Mouse (Mus musculus) c-Kit-positive CD71-positive TER-119-positive erythroid progenitor cells, embryonic 14.5 days (primary cell): ENCODE measurements around the gene Hist2h4.
"Not testable (repeated sequence)": the region's sequence is repeated elsewhere in the genome, so short reads cannot be mapped to it uniquely, and the experiment has no call there.

ENCODE experiments used
- DNase-seq: peaks from one replicate; pipeline ENCODE4 v3.0.0-alpha.2; 2013; ENCODE audit warnings: low spot score

Hist2h4 gene

DNA sequence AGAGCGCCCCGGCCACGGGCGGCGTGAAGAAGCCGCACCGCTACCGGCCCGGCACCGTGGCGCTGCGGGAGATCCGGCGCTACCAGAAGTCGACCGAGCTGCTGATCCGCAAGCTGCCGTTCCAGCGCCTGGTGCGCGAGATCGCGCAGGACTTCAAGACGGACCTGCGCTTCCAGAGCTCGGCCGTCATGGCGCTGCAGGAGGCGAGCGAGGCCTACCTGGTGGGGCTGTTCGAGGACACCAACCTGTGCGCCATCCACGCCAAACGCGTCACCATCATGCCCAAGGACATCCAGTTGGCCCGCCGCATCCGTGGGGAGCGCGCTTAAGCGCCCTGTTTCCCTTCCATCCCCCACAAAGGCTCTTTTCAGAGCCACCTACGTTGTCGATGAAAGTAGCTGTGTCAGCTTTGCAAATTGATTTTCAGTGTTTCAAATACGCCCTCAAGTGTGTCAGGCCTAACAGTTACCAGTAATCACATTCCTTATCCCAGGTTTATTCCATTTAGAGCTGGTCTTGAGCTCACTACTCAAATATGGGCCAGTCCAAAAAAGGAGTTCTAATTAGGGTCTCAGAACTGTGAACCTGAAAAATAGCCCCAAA is 5.8 kb upstream of the Hist2h4 start:
- not testable (repeated sequence) for DNase-seq

- peak; percentile 82 for DNase-seq
These were observed 5.1 kb upstream of the Hist2h4 start, which contains the start of gene Hist2h3b for GRCm38 (mm10) chr3:96268051-96268775. TSS of gene Hist2h3b (plus strand) at chr3:96268654.

- DNase-seq: no peak
These were observed 4.4 kb upstream of the Hist2h4 start for GRCm38 (mm10) chr3:96267541-96267940.

GRCm38 (mm10) chr3:96266132-96266710 is 3.1 kb upstream of the Hist2h4 start:
- peak; percentile 42 for DNase-seq

DNA sequence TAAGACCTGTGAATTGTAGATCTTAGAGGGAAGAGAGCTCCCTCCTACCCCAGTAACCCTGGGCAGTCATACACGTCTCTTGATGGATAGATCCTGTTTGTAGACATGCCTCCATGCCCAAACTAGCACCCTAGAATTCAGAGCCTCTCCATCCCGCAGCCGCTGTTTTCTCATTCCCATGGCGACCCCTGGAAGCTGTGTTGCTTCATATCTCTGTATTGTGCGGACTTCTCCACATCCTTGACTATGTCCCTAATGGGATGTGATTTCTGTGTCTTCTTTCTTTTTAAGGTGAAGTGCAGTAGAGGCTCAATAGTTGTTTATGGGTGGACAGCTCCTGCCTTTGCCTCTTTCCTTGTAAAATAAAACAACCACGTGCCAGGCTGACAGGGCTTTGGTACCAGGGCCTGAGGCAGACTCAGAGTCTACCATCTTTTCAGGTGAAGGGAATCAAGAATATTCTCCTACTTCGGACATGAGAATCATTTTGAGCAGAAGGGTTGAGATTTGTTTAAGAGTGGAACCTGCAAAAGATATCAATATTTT is 1.4 kb upstream of the Hist2h4 start:
- no peak for DNase-seq

GRCm38 (mm10) chr3:96263558-96264403 is 670 bp upstream of the Hist2h4 start:
- peak; percentile 59 for DNase-seq

- DNase-seq: peak; percentile 87
These were observed 765 bp downstream of the Hist2h4 start for GRCm38 (mm10) chr3:96262216-96262875.

- no peak for DNase-seq
These were observed 1.5 kb downstream of the Hist2h4 start for GRCm38 (mm10) chr3:96261623-96262022.

GRCm38 (mm10) chr3:96260220-96260619 is 2.9 kb downstream of the Hist2h4 start:
- DNase-seq: no peak

DNA sequence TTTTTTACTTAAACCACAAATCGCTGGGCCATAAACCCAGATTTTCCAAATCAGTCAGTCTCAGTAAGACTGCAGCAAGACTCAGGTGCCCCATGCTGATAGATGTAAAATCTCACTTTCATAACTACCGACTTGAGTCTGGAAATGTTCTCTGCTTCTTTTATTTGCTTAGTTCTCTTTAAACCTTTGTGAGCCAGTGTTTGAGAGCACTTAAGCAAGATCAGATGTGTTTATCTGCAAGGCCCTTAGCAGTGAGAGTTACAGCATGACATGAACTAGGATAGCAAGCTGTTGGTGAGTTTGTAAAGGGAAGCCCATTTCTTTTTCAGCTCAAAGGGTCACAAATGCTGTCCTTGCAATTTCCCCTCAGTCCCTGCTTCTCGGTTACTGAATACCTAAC is 5.9 kb downstream of the Hist2h4 start:
- no peak for DNase-seq

- no peak for DNase-seq
These were observed 7.1 kb downstream of the Hist2h4 start for GRCm38 (mm10) chr3:96255926-96256593.

DNA sequence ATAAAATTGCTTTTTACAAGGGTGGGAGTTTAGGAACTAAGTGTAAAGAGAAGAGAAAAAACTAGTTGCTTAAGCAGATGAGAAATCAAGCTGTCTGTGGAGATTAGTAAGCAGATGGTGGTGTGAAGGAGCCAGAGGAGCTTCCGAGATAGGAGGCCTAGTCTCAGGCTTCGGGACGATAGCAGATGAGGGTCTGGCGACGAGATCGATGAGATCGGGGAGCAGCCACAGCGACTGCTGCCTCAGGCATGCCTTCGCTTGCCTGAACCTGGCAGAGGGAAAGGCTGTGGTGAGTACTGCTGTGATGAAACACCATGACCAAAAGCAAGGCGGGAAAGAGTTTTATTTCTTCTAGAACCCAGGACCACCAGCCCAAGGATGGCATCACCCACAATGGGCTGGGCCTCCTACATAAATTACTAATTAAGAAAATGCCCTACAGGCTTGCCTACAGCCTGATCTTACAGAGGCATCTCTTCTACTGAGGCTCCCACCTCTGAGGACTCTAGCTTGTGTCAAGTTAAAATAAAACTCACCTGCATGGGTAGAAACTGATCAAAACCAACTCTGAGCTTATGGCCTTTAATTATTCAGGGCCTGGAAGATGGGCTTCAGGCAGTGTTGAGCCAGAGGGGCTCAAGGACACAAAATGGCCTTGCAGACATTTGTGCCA is 8.3 kb downstream of the Hist2h4 start:
- peak; percentile 71 for DNase-seq

GRCm38 (mm10) chr3:96251787-96252186 is 11.3 kb downstream of the Hist2h4 start:
- DNase-seq: no peak

DNA sequence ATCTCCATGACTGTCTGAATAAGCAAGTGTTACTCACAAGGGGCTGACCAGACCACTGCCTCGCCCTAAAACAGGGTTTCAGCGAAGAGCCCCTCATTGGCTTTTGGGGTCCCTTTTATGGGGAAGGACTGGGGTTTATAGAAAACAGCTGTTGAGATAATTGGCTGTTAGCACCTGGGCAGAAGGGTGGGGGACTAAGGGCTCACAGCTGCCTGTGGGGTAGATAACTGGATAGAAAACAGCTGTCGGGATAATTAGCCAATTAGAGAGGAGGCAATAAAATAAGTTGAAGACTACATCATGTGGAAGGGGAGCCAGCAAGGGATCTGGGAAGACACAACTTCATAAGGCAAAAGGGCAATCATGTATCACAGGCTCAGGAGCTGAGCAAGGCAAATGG is 12.2 kb downstream of the Hist2h4 start:
- no peak for DNase-seq

DNA sequence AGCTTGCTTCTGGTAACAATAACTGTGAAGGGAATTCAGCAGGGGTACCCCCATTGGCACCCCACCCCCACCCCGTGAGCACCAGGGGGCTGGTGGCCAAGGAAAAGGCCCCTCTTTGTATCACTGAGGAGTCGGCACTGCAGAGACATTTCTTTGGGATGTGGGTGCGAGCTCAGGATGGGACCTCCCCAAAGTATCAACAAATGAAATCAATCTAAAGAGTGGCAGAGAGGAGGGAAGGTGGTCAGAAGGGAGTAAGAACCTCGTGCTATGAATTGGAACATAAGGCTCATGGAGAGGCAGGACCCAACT is 14.1 kb downstream of the Hist2h4 start:
- DNase-seq: no peak

- DNase-seq: peak; percentile 59
These were observed 14.7 kb downstream of the Hist2h4 start for GRCm38 (mm10) chr3:96248141-96249033.

DNA sequence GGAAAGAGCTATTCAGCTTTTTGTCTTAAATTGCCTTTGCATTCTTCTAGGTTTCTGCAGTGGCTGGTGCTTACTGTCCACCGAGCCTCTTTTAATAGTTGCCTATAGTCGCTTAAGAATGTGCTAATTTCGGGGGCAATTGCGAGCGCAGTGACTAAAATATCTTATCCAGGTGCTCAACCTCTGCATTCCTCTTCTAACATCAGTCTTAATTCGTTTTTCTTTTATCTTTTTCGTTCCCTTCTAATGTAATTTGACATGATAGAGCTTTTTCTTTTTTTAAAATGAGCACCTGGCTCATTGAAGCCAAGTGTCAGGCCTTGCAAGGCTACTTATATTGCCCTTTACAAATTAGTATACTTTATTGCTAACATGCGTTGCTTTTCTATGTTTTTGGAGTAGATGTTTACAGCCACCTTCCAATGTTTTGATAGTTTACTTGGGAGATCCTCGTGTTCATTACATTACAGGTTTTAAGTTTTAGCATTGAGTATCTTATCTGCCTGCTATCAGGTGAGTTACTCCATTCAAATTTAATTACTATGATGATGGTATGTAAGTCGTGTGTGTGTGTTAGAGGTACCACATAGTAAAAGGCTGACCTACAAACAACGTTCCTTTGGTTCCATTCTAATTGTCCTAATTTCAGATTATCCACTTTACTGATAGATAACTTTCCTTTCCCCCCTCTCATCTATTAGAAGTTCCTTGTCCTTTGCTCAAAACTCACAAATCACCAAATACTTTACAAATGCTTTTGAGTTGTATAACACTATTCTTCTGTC is 15.6 kb downstream of the Hist2h4 start:
- DNase-seq: peak; percentile 68

DNA sequence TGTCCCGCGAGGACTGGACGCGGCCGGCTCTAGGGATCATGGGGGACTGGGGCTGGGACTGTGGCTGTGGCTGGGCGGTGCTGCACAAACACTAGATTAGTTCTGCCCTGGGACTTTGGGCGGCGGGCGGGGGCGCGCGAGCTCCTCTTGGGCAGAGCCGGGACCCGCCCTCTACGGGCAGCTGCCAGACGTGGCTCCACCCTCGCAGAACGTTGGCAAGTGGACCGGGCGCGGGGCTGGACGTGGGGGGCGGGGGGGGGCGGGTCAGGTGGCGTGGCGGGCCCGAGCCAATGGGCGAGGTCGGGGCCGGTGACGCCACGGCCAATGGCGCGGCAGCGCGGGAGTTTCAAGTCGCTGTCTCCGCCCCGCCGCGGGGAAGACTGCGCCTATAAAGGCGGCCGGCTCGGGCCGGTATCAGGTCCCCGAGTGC is 16.7 kb downstream of the Hist2h4 start, which contains the start of gene Hist2h3c1:
TSS of gene Hist2h3c1 (plus strand) at position 259 of the 430 bp plus-strand sequence.
- DNase-seq: not testable (repeated sequence)

DNA sequence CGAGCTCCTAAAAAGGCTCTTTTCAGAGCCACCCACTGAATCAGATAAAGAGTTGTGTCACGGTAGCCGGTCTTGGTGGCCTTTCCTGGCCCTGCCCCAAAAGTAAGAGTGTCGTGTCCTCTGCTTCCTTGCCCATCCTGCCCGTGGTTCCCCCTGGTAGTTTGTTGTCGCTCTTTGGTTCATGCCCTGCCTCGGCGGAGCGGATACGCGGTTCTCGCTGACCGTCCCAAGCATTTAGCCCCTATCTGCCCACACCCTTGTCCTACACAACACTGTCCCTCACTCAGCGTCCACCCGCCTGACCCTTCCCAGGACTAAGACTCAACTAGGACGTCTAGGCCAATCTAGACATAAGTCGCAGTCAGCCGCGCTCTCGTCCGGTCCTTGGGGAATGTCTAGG is 17.1 kb downstream of the Hist2h4 start:
- not testable (repeated sequence) for DNase-seq
